Mouse (Mus musculus) neural tube, embryonic 14.5 days (tissue): Measurements from ENCODE around the gene Cyth3. TPM values are rescaled to one million over a fixed set of nuclear protein-coding genes. Genes with fewer than 3 reads are reported as not detected.

Experiments
- ATAC-seq: fragments of 200-750 bp; cut with Nextera tagmentation; 2 replicates; pipeline ENCODE4 v1.8.0; 2017; ENCODE audit warnings: low read depth, mild to moderate bottlenecking, moderate TSS enrichment, moderate library complexity
- H3K27ac ChIP-seq: fragments of 300-500 bp; sonication (generic); 2 replicates; pipeline ENCODE4 v1.5.1; 2014; ENCODE audit warnings: low read depth, mild to moderate bottlenecking, control low read depth, low read length, moderate library complexity, mixed read lengths
- H3K27me3 ChIP-seq: fragments of 300-500 bp; sonication (generic); 2 replicates; pipeline ENCODE4 v1.6.1; 2014; ENCODE audit warnings: low read length; ENCODE audit not compliant: control insufficient read depth, insufficient read depth
- H3K36me3 ChIP-seq: fragments of 300-500 bp; sonication (generic); 2 replicates; pipeline ENCODE4 v1.6.1; 2014; ENCODE audit warnings: low read length, mixed read lengths; ENCODE audit not compliant: control insufficient read depth, insufficient read depth
- H3K4me1 ChIP-seq: fragments of 300-500 bp; sonication (generic); 2 replicates; pipeline ENCODE4 v1.6.1; 2014; ENCODE audit warnings: low read length; ENCODE audit not compliant: control insufficient read depth, insufficient read depth
- H3K4me2 ChIP-seq: fragments of 300-500 bp; sonication (generic); 2 replicates; pipeline ENCODE4 v1.6.1; 2014; ENCODE audit warnings: mild to moderate bottlenecking, low read depth, low read length, control low read depth
- H3K4me3 ChIP-seq: fragments of 300-500 bp; sonication (generic); 2 replicates; pipeline ENCODE4 v1.5.1; 2014; ENCODE audit warnings: low read depth, low read length, control low read depth, mixed read lengths
- H3K9ac ChIP-seq: fragments of 300-500 bp; sonication (generic); replicated peaks from 2 replicates; pipeline ENCODE4 v1.6.1; 2014; ENCODE audit warnings: low read depth, mild to moderate bottlenecking, control low read depth, low read length, mixed read lengths
- H3K9me3 ChIP-seq: fragments of 300-500 bp; sonication (generic); 2 replicates; pipeline ENCODE4 v1.6.1; 2016; ENCODE audit warnings: low read length; ENCODE audit not compliant: control insufficient read depth
- WGBS: fragments of 180-500 bp; shearing (Covaris S2); extraction: QIAGEN DNeasy Blood & Tissue Kit; methylation state at CpG from one replicate; pipeline ENCODE4 v1.1.7; 2014; 5-methylcytosine and 5-hydroxymethylcytosine counted together
- polyA plus RNA-seq: library from polyadenylated mRNA; unstranded; fragments of >200 nt; fragmentation: Nextera tagmentation; extraction: Ambion mirVana; gene quantifications from 2 replicates; pipeline ENCODE4 v1.2.1, GENCODE M21; 2014

Gene Cyth3
- polyA plus RNA-seq, 1 experiment from 2014 or later: 35.3 TPM

DNA sequence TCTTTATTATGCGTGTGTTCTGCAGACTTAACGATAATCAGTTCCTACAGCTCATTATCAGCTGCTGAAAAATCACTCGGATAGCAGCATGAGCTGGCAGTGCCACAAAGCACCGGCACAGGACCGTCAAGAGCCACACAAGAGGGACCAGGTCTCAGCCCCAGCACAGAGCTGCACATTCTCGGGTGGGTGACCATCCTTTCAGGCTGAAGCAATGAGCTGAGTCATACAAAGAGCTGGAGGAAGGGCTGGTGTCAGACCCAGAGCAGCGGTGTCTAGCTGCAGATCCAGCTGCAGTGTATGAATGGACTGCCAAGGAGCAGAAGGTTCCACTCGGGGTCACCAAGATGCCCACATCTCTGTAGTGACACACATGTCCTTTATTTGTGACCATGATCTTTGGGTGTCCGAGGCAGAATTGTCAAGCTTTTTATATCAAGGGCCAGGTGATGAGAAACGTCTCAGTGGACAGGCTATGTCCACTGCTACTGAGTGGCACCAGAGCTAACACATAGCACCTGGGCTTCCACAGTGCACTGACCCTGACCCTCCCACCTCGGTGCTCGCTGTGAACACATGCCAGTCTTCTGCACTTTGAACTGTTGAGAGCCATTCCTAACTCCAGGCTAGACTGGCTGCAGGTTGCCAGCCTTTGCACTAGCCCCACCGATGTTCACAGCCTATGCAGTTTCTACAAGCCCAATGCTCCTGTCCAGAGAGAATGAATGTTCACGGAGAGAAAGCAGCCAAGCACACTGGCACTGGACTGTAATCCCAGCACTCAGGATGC lies 90.0 kb downstream of the Cyth3 start:
- Histone ChIP-seq H3K4me2 (no peak overlapping the region), H3K36me3 (peaks cover 69% of the 10 kb centered on the region), H3K27ac (no peak overlapping the region), H3K9me3 (no peaks in the 10 kb centered on the region), H3K9ac (no peak overlapping the region), H3K4me1 (no peaks in the 10 kb centered on the region), H3K27me3 (no peaks in the 10 kb centered on the region), H3K4me3 (no peak overlapping the region)
- ATAC-seq: no peak
- WGBS: 88% methylated on average over 14 of the region's 14 CpGs

DNA sequence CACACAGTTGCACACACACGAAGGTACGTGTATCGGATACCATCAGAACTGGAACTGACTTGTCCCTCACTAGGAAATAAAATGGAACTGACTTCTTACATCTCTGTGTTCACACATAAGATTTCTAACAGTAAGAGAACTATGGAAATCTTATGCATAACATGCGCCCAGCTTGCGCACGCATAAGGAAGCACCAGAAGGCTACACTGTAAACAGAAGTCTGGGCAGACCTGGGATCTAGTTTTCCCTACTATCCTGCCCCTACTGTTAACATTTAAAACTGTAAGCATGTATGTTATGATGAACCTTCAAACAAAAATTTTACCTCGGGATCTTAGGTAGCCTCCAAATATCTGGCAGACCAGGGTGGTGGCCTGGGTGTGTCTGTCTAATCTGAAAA lies 99.7 kb downstream of the Cyth3 start:
- Histone ChIP-seq H3K4me1 (no peaks in the 10 kb centered on the region), H3K9ac (no peak overlapping the region), H3K9me3 (no peaks in the 10 kb centered on the region), H3K27me3 (no peaks in the 10 kb centered on the region), H3K4me2 (no peak overlapping the region), H3K36me3 (peaks cover 79% of the 10 kb centered on the region), H3K4me3 (no peak overlapping the region), H3K27ac (no peak overlapping the region)
- no peak for ATAC-seq
- 97% methylated on average over 7 of the region's 7 CpGs for WGBS

DNA sequence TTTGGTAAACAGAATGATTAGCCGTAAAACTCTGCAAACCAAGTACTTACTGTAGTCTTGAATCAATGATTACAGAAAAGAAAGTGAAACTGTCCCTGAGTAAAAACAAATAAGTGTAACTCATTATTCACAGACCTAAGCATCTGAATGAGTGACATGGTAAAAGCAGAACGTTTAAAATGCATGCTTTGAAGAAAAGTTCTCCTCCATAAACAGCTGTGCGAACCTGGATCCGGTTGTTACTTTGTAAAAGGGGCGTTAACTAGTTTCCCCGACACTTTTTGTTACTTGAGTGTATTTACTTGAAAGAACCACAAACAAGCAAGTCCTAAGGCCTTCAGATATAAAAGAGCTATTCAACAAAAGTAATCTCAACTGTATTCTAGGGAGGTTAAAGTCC lies 108.7 kb downstream of the Cyth3 start:
- peaks cover 14% of the 10 kb centered on the region; the same call in 1 of the 2 replicates for H3K36me3 ChIP-seq

GRCm38 (mm10) chr5:143731483-143732112 lies 109.4 kb downstream of the Cyth3 start:
- H3K4me3 ChIP-seq: peak overlapping the region; percentile 83
- peak; percentile 10 for ATAC-seq
- no peaks in the 10 kb centered on the region for H3K9me3 ChIP-seq
- H3K4me1 ChIP-seq: peaks cover 13% of the 10 kb centered on the region
- H3K36me3 ChIP-seq: peaks cover 13% of the 10 kb centered on the region; the same call in 1 of the 2 replicates
- peak overlapping the region; percentile 90 for H3K9ac ChIP-seq
- peak overlapping the region; percentile 83 for H3K4me2 ChIP-seq
- H3K27me3 ChIP-seq: no peaks in the 10 kb centered on the region
- 0% methylated on average over 26 of the region's 82 CpGs for WGBS
- H3K27ac ChIP-seq: peak overlapping the region; percentile 93

More for the DNA sequence above, 108.7 kb downstream of the Cyth3 start:
- Histone ChIP-seq H3K9ac (no peak overlapping the region; the same call in 1 of the 2 replicates), H3K27ac (no peak overlapping the region), H3K4me1 (peaks cover 13% of the 10 kb centered on the region), H3K4me2 (peak overlapping the region; percentile 83), H3K27me3 (no peaks in the 10 kb centered on the region), H3K9me3 (no peaks in the 10 kb centered on the region), H3K4me3 (peak overlapping the region; percentile 83)
- ATAC-seq: no peak
- WGBS: 10% methylated on average over 6 of the region's 6 CpGs

GRCm38 (mm10) chr5:143732180-143732891 lies 110.1 kb downstream of the Cyth3 start, which contains the start of gene Usp42:
Gene Usp42 (minus strand): TSS chr5:143732280.
- H3K9ac ChIP-seq: peak within 1 kb of the TSS; percentile 90
- H3K9me3 ChIP-seq: no peaks in the 10 kb centered on the region
- peaks cover 6% of the 10 kb centered on the region; the same call in 1 of the 2 replicates for H3K36me3 ChIP-seq
- H3K4me3 ChIP-seq: peak within 1 kb of the TSS; percentile 83
- peaks cover 13% of the 10 kb centered on the region for H3K4me1 ChIP-seq
- ATAC-seq: peak; percentile 99
- peak within 1 kb of the TSS; percentile 93 for H3K27ac ChIP-seq
- under 1% methylated on average over 59 of the region's 82 CpGs for WGBS
- H3K4me2 ChIP-seq: peak within 1 kb of the TSS; percentile 83
- no peaks in the 10 kb centered on the region for H3K27me3 ChIP-seq

DNA sequence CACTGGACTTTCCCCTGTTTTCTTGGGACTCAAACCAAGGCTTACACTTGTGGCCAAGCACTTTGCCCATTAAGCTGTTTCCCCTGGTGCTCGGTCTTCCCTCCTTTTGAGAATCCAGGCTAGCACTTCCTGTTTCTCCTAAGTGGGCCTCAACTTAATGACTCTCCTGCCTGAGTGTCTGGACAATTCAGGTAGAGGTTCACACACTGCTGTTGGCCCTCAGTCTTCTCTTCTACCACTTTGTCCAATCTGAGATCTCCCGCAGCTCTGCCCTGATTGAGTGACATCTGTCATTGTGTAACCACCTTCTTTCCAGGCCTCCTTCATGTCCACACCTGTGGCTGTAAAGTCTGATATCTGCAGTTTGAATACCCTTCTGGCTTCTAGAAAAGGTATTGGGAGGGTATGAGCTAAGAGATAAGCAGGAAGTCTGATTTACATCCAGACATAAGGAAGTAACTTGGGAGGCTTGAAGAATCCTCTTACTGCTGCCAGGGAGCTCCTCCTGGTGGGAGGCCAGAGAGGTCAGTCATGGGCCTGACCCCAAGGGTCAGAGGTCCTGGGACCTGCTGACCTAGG lies 127.5 kb downstream of the Cyth3 start:
- Histone ChIP-seq H3K36me3 (no peaks in the 10 kb centered on the region), H3K9ac (no peak overlapping the region), H3K27ac (no peak overlapping the region), H3K27me3 (no peaks in the 10 kb centered on the region), H3K4me2 (no peak overlapping the region), H3K4me3 (no peak overlapping the region), H3K9me3 (no peaks in the 10 kb centered on the region), H3K4me1 (no peaks in the 10 kb centered on the region)
- 68% methylated on average over 2 of the region's 2 CpGs for WGBS
- no peak for ATAC-seq

DNA sequence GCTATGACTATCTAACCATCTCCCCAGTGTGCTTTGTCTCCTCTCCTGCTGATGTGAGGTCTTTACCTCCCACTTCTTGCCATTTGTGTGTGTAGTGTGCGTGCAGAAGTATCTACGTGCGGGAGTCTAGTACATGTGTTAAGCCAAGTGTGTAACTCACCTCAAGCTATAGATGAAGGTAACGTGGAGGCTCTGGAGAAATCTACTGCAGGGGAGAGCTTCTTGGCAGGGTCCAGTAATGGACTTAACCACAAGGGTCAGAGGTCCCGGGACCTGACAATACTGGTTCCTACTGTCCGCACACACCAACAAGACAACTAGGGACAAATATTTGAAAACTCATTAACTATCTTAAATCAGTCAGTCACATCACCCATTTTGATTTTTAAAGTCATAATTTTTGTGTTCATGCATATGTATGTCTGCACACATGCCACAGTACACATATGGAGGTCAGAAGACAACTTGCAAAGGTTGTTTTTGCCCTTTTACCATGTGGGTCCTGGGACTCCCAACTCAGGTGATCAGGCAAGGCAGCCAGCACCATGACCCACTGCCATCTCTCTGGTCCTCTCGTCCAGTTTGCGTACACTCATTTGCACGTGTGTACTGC lies 133.4 kb downstream of the Cyth3 start:
- Histone ChIP-seq H3K4me1 (peaks cover 7% of the 10 kb centered on the region; the same call in 1 of the 2 replicates), H3K27me3 (no peaks in the 10 kb centered on the region), H3K9me3 (no peaks in the 10 kb centered on the region), H3K9ac (no peak overlapping the region), H3K4me3 (no peak overlapping the region), H3K27ac (no peak overlapping the region), H3K4me2 (no peak overlapping the region), H3K36me3 (no peaks in the 10 kb centered on the region)
- no peak for ATAC-seq
- WGBS: 91% methylated on average over 9 of the region's 9 CpGs

GRCm38 (mm10) chr5:143757755-143758443 lies 135.7 kb downstream of the Cyth3 start:
- H3K4me2 ChIP-seq: peak overlapping the region; percentile 47
- ATAC-seq: peak; percentile 97
- no peaks in the 10 kb centered on the region for H3K36me3 ChIP-seq
- no peaks in the 10 kb centered on the region for H3K9me3 ChIP-seq
- H3K27me3 ChIP-seq: no peaks in the 10 kb centered on the region
- WGBS: 21% methylated on average over 28 of the region's 28 CpGs
- H3K27ac ChIP-seq: 0 out of 2 replicates have a peak overlapping the region, but pooled peaks have one; percentile 1
- peaks cover 7% of the 10 kb centered on the region; the same call in 1 of the 2 replicates for H3K4me1 ChIP-seq
- peak overlapping the region; percentile 38 for H3K4me3 ChIP-seq
- H3K9ac ChIP-seq: peak overlapping the region; percentile 52
